In the genomic region with DNA sequence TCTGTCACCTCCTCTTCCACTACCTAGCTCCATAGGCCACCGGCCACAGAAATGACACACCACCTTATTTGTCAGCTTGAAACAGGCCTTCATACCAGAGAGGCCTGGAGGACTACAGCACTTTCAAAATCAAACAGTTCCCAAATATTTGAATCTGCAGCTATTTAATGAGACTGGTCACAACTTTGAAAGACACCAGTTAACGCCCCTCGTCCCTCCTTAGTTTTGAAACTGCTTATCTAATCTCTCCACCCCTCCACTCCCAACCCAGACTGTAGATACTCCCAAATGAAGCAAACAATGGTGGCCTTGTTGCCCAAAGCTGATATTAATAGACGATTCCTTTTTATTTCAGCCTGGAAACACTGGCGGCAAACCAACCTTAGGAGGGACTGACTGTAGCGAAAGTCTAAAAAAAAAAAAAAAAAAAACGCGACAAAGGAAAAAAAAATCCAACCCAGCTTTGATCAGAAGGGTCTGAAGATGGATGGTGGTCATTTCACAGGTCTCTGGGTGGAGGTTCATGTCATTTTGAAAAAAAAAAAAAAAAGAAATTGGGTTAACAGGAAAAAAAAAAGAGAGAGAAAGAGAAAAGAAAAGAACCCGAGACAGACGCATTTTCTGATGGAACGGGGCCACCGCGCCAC, we compare ENCODE assay signal across 8 mouse cellular contexts.
DNase-seq lines count a peak whose midpoint lies in the region; ATAC-seq and TF ChIP-seq lines count a peak whose summit lies in the region.

No protein-coding gene starts in this region.

- no peak for TF ChIP-seq POLR2A in myocyte (IDR thresholded peaks at IDR 0.05; ENCODE audit: insufficient read length, low read depth)

- no peaks in the 10 kb centered on the region for H3K79me2 ChIP-seq in myocyte (ENCODE audit: control insufficient read depth, insufficient read depth)

- no peak overlapping the region for H3ac ChIP-seq in myocyte (ENCODE audit: control insufficient read depth, insufficient read length)

- peak overlapping the region; percentile 59 for H3K4me2 ChIP-seq in lung, embryonic 14.5 days
- peak overlapping the region; percentile 51 for H3K4me2 ChIP-seq in embryonic facial prominence, embryonic 14.5 days (ENCODE audit: low read depth, low read length)
- H3K4me2 ChIP-seq in intestine, embryonic 16.5 days (ENCODE audit: low read depth, low read length): peak overlapping the region; percentile 41
- H3K4me2 ChIP-seq in myocyte (ENCODE audit: low read depth): peak overlapping the region; percentile 48

- peak overlapping the region; percentile 18; the same call in 1 of the 2 replicates for H3K4me3 ChIP-seq in lung, embryonic 14.5 days (ENCODE audit: low read depth, low read length)
- peak overlapping the region; percentile 14 for H3K4me3 ChIP-seq in embryonic facial prominence, embryonic 14.5 days (ENCODE audit: low read depth, low read length)
- H3K4me3 ChIP-seq in intestine, embryonic 16.5 days (ENCODE audit: low read length): peak overlapping the region; percentile 17; the same call in 1 of the 2 replicates
- no peak overlapping the region for H3K4me3 ChIP-seq in myocyte

- TF ChIP-seq CTCF in lung, embryonic 14.5 days (IDR thresholded peaks at IDR 0.05; ENCODE audit: low read depth): no peak

- H3K4me1 ChIP-seq in lung, embryonic 14.5 days (ENCODE audit: insufficient read depth): 0 out of 2 replicates have a peak, but pooled peaks cover 4% of the 10 kb centered on the region
- H3K4me1 ChIP-seq in embryonic facial prominence, embryonic 14.5 days (ENCODE audit: control insufficient read depth, insufficient read depth, low read length): peaks cover 14% of the 10 kb centered on the region
- peaks cover 12% of the 10 kb centered on the region for H3K4me1 ChIP-seq in intestine, embryonic 16.5 days (ENCODE audit: control insufficient read depth, insufficient read depth, low read length)

- H3K27ac ChIP-seq in lung, embryonic 14.5 days (ENCODE audit: low read depth): peak overlapping the region; percentile 79
- no peak overlapping the region for H3K27ac ChIP-seq in embryonic facial prominence, embryonic 14.5 days (replicated peaks; ENCODE audit: low read depth, low read length)
- H3K27ac ChIP-seq in intestine, embryonic 16.5 days (ENCODE audit: low read length): no peak overlapping the region

- no peaks in the 10 kb centered on the region for H3K9me3 ChIP-seq in lung, embryonic 14.5 days (ENCODE audit: low read depth, low read length)
- H3K9me3 ChIP-seq in embryonic facial prominence, embryonic 14.5 days (ENCODE audit: control insufficient read depth, low read length): no peaks in the 10 kb centered on the region
- no peaks in the 10 kb centered on the region for H3K9me3 ChIP-seq in intestine, embryonic 16.5 days (ENCODE audit: control insufficient read depth, low read length)

- ATAC-seq in lung, embryonic 14.5 days (ENCODE audit: insufficient read depth): 0 out of 2 replicates have a peak, but pooled peaks have one; percentile 25
- no peak for ATAC-seq in embryonic facial prominence, embryonic 14.5 days (ENCODE audit: low read depth)
- peak; percentile 31; the same call in 1 of the 2 replicates for ATAC-seq in intestine, embryonic 16.5 days
- no peak for ATAC-seq in frontal cortex, adult (ENCODE audit: low TSS enrichment)

- H3K27me3 ChIP-seq in lung, embryonic 14.5 days (ENCODE audit: insufficient read depth, low read length): no peaks in the 10 kb centered on the region
- H3K27me3 ChIP-seq in embryonic facial prominence, embryonic 14.5 days (replicated peaks; ENCODE audit: control insufficient read depth, insufficient read depth, low read length): no peaks in the 10 kb centered on the region
- no peaks in the 10 kb centered on the region for H3K27me3 ChIP-seq in intestine, embryonic 16.5 days (replicated peaks; ENCODE audit: control insufficient read depth, insufficient read depth, low read length)
- H3K27me3 ChIP-seq in myocyte (ENCODE audit: control insufficient read depth, insufficient read depth, insufficient read length): no peaks in the 10 kb centered on the region

- H3K9ac ChIP-seq in lung, embryonic 14.5 days: 0 out of 2 replicates have a peak overlapping the region, but pooled peaks have one; percentile 17
- H3K9ac ChIP-seq in embryonic facial prominence, embryonic 14.5 days (ENCODE audit: low read depth, low read length): no peak overlapping the region
- no peak overlapping the region for H3K9ac ChIP-seq in intestine, embryonic 16.5 days (ENCODE audit: low read depth, low read length)

- no peaks in the 10 kb centered on the region for H3K36me3 ChIP-seq in lung, embryonic 14.5 days (ENCODE audit: insufficient read depth)
- H3K36me3 ChIP-seq in embryonic facial prominence, embryonic 14.5 days (ENCODE audit: control insufficient read depth, insufficient read depth, low read length): no peaks in the 10 kb centered on the region
- no peaks in the 10 kb centered on the region for H3K36me3 ChIP-seq in intestine, embryonic 16.5 days (ENCODE audit: control insufficient read depth, insufficient read depth, low read length)
- H3K36me3 ChIP-seq in myocyte (ENCODE audit: control insufficient read depth, insufficient read depth): no peaks in the 10 kb centered on the region

- DNase-seq in lung, embryonic 14.5 days: peak; percentile 61
- DNase-seq in lung, postnatal 25 days (ENCODE audit: low spot score): no peak
- peak; percentile 34 for DNase-seq in embryonic facial prominence, embryonic 14.5 days (ENCODE audit: low spot score)
- no peak for DNase-seq in cerebellum, postnatal 36 days
- no peak for DNase-seq in left cerebral cortex, adult 11 months (ENCODE audit: low spot score)

- WGBS in lung, embryonic 14.5 days: 11% methylated on average over 13 of the region's 13 CpGs
- 14% methylated on average over 13 of the region's 13 CpGs for WGBS in embryonic facial prominence, embryonic 14.5 days
- WGBS in intestine, embryonic 16.5 days: 21% methylated on average over 13 of the region's 13 CpGs

TF ChIP-seq in myocyte, 11 proteins besides CTCF, POLR2A, EP300 and RAD21:
- TF ChIP-seq E2F4 (IDR thresholded peaks at IDR 0.05; ENCODE audit: insufficient read depth) (no peak), REST (IDR thresholded peaks at IDR 0.05; ENCODE audit: insufficient read depth, insufficient read length) (no peak), MYOG (IDR thresholded peaks at IDR 0.05; ENCODE audit: control insufficient read depth in 1 of 3, insufficient read depth in 1 of 3, insufficient read length in 2 of 3, low read depth in 2 of 3) (no peak), CEBPB (IDR thresholded peaks at IDR 0.05; ENCODE audit: insufficient read depth, poor library complexity, severe bottlenecking) (no peak), MYOD1 (IDR thresholded peaks at IDR 0.05; ENCODE audit: control insufficient read depth in 1 of 3, insufficient read length in 2 of 3, low read depth in 2 of 3) (no peak), USF1 (IDR thresholded peaks at IDR 0.05; ENCODE audit: low read depth) (no peak), TCF12 (IDR thresholded peaks at IDR 0.05; ENCODE audit: insufficient read depth, poor library complexity, severe bottlenecking) (no peak), MAX (IDR thresholded peaks at IDR 0.05; ENCODE audit: low read depth) (no peak), POLR2AphosphoS2 (IDR thresholded peaks at IDR 0.05; ENCODE audit: insufficient read length, low read depth) (no peak), SRF (IDR thresholded peaks at IDR 0.05; ENCODE audit: control insufficient read depth, insufficient read length, low read depth) (no peak), TCF3 (IDR thresholded peaks at IDR 0.05; ENCODE audit: insufficient read length, low read depth) (no peak)

Comparison
In these comparisons a context has a peak if more than half of its experiments do, and no peak if none do; other contexts are left out.
1. DNase-seq: peak in lung, embryonic 14.5 days (single experiment) and embryonic facial prominence, embryonic 14.5 days (single experiment); none in lung, postnatal 25 days (single experiment), cerebellum, postnatal 36 days (0 of 2) and left cerebral cortex, adult 11 months (single experiment).
2. ATAC-seq: peak in lung, embryonic 14.5 days (single experiment) and intestine, embryonic 16.5 days (single experiment); none in embryonic facial prominence, embryonic 14.5 days (single experiment) and frontal cortex, adult (single experiment).
3. Peak in every context shown above with its lines, with median percentiles within 50 percentile points of each other: H3K4me2 ChIP-seq.